Mouse (Mus musculus) spleen, adult 2 months (tissue): ENCODE measurements at regions not wholly inside any gene's neighbourhood (a gene's known extent, or its start where the extent isn't known, plus 50 kb on each side); places are given as distances from the start of the nearest gene placed in this dataset.

ENCODE experiments used
- DNase-seq, 2 experiments: peaks; one replicate each; pipeline versions ENCODE4 v3.0.0 to v3.0.0-alpha.2; 2012 to 2021; ENCODE audit warnings: low spot score in 2 of 2, low read depth in 1 of 2
- H3K27ac ChIP-seq: fragments of 200-500 bp; 2 replicates; pipeline ENCODE4 v1.5.1; 2012; ENCODE audit warnings: low read length, inconsistent platforms; ENCODE audit not compliant: insufficient read depth
- H3K27me3 ChIP-seq: fragments of 200-500 bp; 2 replicates; pipeline ENCODE4 v1.6.1; 2012; ENCODE audit warnings: mild to moderate bottlenecking, moderate library complexity, low read length, inconsistent platforms; ENCODE audit not compliant: control insufficient read depth, insufficient read depth
- H3K36me3 ChIP-seq: fragments of 200-500 bp; 2 replicates; pipeline ENCODE4 v1.6.1; 2012; ENCODE audit warnings: mild to moderate bottlenecking, low read length, inconsistent platforms; ENCODE audit not compliant: control insufficient read depth, insufficient read depth
- H3K4me1 ChIP-seq: fragments of 200-500 bp; 2 replicates; pipeline ENCODE4 v1.6.1; 2011; ENCODE audit warnings: inconsistent platforms; ENCODE audit not compliant: control insufficient read depth, insufficient read depth, insufficient read length
- H3K4me3 ChIP-seq: fragments of 200-500 bp; 2 replicates; pipeline ENCODE4 v1.5.1; 2011; ENCODE audit warnings: mild to moderate bottlenecking, inconsistent platforms; ENCODE audit not compliant: insufficient read depth, insufficient read length; ENCODE audit errors: extremely low read depth
- CTCF ChIP-seq: fragments of 200-500 bp; IDR thresholded peaks from 2 replicates; pipeline ENCODE4 v1.5.1; 2011; ENCODE audit warnings: mild to moderate bottlenecking, inconsistent platforms; ENCODE audit not compliant: insufficient read depth, insufficient read length, insufficient replicate concordance; ENCODE audit errors: extremely low read depth
- POLR2A ChIP-seq: fragments of 200-500 bp; IDR thresholded peaks from 2 replicates; pipeline ENCODE4 v1.6.1; 2011; ENCODE audit warnings: low read depth, low read length, inconsistent platforms
- WGBS: fragments of 180-500 bp; shearing (Covaris S2); methylation state at CpG from one replicate; pipeline ENCODE4 v1.1.7; 2018; 5-methylcytosine and 5-hydroxymethylcytosine counted together

GRCm38 (mm10) chr15:67263723-67264122 is 763.0 kb upstream of the Lrrc6 start:
- no peak for TF ChIP-seq CTCF
- TF ChIP-seq POLR2A: no peak
- WGBS: 81% methylated on average over 6 of the region's 6 CpGs
- Histone ChIP-seq H3K4me3 (no peak overlapping the region), H3K27me3 (no peaks in the 10 kb centered on the region), H3K4me1 (no peaks in the 10 kb centered on the region), H3K36me3 (no peaks in the 10 kb centered on the region), H3K27ac (no peak overlapping the region)
- no peak for DNase-seq

- no peak overlapping the region for H3K27ac ChIP-seq
These were observed 762.6 kb upstream of the Lrrc6 start for GRCm38 (mm10) chr15:67263313-67263712.

GRCm38 (mm10) chr15:67262269-67262668 is 761.6 kb upstream of the Lrrc6 start:
- TF ChIP-seq POLR2A (no peak), CTCF (no peak)
- Histone ChIP-seq H3K4me1 (no peaks in the 10 kb centered on the region), H3K27ac (no peak overlapping the region), H3K27me3 (no peaks in the 10 kb centered on the region), H3K36me3 (no peaks in the 10 kb centered on the region), H3K4me3 (no peak overlapping the region)
- 84% methylated on average over 2 of the region's 2 CpGs for WGBS
- no peak for DNase-seq

More at GRCm38 (mm10) chr15:67263313-67263712, 762.6 kb upstream of the Lrrc6 start:
- DNase-seq: no peak
- Histone ChIP-seq H3K4me3 (no peak overlapping the region), H3K27me3 (no peaks in the 10 kb centered on the region), H3K36me3 (no peaks in the 10 kb centered on the region), H3K4me1 (no peaks in the 10 kb centered on the region)
- WGBS: 69% methylated on average over 2 of the region's 2 CpGs
- TF ChIP-seq POLR2A (no peak), CTCF (no peak)

- Histone ChIP-seq H3K36me3 (no peaks in the 10 kb centered on the region), H3K27ac (no peak overlapping the region), H3K27me3 (no peaks in the 10 kb centered on the region), H3K4me1 (no peaks in the 10 kb centered on the region), H3K4me3 (no peak overlapping the region)
- 81% methylated on average over 3 of the region's 3 CpGs for WGBS
- no peak for DNase-seq
- TF ChIP-seq POLR2A (no peak), CTCF (no peak)
These were observed 760.0 kb upstream of the Lrrc6 start for GRCm38 (mm10) chr15:67260666-67261065.

GRCm38 (mm10) chr15:67249147-67249546 is 748.4 kb upstream of the Lrrc6 start:
- Histone ChIP-seq H3K4me3 (no peak overlapping the region), H3K4me1 (no peaks in the 10 kb centered on the region), H3K27ac (no peak overlapping the region), H3K27me3 (no peaks in the 10 kb centered on the region), H3K36me3 (no peaks in the 10 kb centered on the region)
- no peak for DNase-seq
- WGBS: 81% methylated on average over 4 of the region's 4 CpGs
- TF ChIP-seq POLR2A: no peak
- no peak for TF ChIP-seq CTCF

- no peak for DNase-seq
- Histone ChIP-seq H3K27ac (no peak overlapping the region), H3K36me3 (no peaks in the 10 kb centered on the region), H3K4me3 (no peak overlapping the region), H3K27me3 (no peaks in the 10 kb centered on the region), H3K4me1 (no peaks in the 10 kb centered on the region)
- TF ChIP-seq POLR2A: no peak
- no peak for TF ChIP-seq CTCF
These were observed 747.8 kb upstream of the Lrrc6 start for GRCm38 (mm10) chr15:67248471-67248870.

GRCm38 (mm10) chr15:67245658-67246268 is 745.1 kb upstream of the Lrrc6 start:
- Histone ChIP-seq H3K27me3 (no peaks in the 10 kb centered on the region), H3K4me3 (no peak overlapping the region), H3K36me3 (no peaks in the 10 kb centered on the region), H3K27ac (no peak overlapping the region), H3K4me1 (no peaks in the 10 kb centered on the region)
- DNase-seq: no peak
- TF ChIP-seq POLR2A (no peak), CTCF (no peak)
- 86% methylated on average over 4 of the region's 4 CpGs for WGBS
